Mouse (Mus musculus) adrenal gland, adult (tissue): ENCODE results near the gene Sult3a1.
"Not testable (repeated sequence)": the region's sequence is repeated elsewhere in the genome, so short reads cannot be mapped to it uniquely, and the experiment has no call there.

Experiments
- DNase-seq, 2 experiments: peaks; one replicate each; pipeline ENCODE4 v3.0.0; 2022 to 2023; ENCODE audit warnings: low spot score in 1 of 2; ENCODE audit not compliant: inconsistent age in 2 of 2

Gene Sult3a1

DNA sequence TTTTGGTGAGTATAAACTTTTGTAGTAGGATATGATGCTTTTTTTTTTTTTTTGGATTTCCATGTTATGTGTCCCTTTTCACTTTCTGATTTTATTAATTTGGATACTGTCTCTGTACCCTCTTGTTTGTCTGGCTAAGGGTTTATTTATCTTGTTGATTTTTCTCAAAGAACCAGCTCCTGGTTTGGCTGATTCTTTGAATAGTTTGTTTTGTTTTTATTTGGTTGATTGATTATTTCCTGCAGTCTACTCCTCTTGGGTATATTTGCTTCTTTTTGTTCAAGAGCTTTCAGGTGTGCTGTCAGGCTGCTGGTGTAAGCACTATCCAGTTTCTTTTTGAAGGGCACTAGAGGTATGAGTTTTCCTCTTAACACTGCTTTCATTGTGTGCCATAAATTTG lies at the start of gene Sult3a1:
Gene Sult3a1 (plus strand): TSS at position 301 of the 400 bp plus-strand sequence.
- no peak for DNase-seq

DNA sequence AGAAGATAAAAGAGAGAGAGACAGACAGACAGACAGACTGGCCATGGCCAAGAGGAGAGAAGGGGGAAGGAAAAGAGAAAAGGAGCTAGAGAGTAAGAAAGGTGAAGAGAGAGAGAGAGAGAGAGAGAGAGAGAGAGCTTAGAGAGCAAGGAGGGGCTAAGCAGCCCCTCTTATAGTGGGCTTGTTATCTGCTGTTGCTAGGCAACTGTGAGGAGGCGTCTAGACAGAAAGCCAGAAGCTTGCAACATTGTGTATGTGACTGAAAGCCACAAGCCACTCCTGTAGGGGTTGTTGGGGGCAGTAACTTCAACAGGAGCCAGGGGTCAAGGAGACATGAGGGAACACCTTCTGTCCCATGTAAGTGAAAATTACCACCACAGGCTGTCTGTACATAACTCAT lies 45.7 kb upstream of the Sult3a1 start:
- DNase-seq: no peak

DNA sequence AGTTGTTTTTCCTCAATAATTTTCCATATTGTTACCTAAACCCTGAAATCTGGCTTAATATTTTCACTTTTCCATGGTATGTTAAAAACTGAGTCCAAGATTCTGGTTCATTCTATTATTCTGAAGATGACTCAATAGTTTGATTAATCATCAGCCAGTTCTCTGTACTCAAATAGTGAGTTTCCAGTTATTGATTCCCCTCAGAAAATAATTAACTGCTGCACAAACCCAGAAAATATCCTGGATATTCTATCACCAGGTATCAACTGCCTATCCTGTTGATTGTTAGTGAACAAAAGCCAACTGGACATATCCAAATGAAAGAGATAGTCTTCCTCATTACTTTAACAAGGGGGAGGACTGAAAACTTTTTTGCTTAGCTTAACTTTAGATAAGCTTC lies 43.3 kb upstream of the Sult3a1 start:
- no peak for DNase-seq

DNA sequence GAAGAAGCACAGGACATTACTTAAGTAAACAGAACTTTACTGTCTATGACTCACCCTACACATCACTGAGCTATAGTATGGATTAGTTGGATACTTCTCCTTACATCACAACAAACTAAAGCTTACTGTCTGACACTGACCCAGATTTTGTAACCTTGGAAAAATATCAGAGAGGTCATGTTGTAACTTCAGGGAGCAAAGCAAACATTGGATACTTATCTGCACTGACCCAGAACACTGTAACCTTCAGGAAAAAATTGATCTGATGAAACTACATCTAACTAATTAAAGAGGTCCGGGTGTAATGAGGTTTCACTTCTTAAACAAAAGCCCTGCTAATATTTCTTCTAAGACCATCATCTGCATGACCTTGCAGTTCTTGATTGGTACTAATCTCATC lies 40.6 kb upstream of the Sult3a1 start:
- DNase-seq: peak in 1 of 2 experiments; percentile 75

DNA sequence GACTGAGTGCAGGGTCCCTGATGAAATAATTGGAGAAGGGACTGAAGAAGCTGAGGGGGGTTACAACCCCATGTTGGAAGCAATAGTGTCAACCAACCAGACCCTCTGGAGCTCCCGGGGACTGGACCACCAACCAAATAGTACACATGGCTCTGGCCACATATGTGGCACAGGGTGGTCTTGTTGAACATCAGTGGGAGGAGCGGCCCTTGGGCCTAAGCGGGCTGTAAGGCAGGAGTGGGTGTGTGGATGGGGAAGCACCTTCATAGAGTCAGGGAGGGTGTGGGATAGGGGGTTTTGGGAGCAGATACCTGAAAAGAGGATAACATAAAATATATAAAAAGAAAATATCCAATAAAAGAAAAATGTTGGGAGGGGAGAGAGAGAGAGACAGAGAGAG lies 36.6 kb upstream of the Sult3a1 start:
- no peak for DNase-seq

DNA sequence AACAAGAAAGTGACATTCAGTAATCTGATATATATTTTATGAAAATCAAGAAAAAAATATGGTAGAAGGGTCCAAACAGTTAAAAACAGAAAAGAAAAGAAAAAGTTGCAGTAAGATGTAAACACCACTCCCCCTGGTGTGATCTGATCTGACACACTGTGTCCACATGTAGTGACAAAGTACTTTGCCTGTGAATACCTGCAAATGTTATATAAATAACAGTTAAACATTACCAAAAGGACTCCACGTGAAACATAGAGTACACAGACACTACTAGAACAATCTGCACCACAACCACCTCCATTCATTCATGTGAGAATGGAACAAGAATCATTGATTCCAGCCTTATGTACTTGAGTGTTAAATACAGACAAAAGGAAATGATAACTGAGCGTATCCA lies 8.5 kb downstream of the Sult3a1 start:
- DNase-seq: no peak

DNA sequence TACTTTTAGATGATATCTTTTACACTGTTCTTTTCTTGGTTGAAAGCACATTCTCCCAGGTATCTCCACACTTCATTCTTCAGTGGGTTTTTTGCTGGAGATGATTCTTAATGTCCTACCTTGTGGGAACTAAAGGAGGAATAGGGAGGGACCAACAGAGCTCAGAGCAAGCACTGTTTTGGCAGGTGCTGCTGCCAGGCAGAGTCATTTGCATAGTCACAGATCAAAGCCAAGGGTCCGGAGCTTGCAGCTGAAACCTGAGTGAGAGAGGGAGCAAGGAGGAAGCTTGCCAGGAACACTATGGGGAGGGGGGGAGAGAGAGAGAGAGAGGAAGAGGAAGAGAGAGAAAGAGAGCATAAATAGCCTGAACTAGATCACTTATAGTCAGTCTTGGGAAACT lies 12.9 kb downstream of the Sult3a1 start:
- no peak for DNase-seq

DNA sequence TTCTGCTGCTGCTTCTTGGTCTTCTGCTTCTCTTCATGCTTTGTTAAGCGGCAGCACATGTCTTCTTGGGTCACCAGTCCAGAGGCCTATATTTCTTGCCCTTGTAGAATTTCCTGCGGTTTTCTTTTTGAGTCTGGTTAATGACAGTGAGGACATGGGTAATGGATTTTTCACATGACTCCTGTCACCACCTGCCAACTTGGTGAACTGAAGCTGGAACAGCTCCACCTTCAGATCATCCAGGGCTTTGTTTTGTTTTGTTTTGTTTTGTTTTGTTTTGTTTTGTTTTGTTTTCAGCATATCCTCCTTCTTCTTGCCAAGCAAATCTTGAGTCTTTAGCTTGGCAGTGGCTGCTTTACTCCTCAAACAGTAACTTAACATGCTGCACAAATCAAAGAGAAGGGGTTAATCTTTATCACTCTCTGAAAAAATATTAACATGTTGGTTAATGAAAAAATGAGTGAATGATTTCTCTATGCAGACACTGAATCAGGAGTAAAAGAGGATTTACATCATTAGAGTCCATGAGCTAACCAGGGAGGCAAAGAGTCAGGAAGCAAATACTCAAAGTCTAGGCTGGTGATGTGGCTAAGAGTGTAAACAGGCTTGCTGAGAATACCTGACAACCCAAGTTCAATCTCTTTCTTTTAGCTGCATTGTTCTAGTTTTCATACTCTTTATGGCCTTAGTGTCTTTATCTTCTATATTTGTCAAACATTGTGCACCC lies 15.3 kb downstream of the Sult3a1 start:
- no peak for DNase-seq

DNA sequence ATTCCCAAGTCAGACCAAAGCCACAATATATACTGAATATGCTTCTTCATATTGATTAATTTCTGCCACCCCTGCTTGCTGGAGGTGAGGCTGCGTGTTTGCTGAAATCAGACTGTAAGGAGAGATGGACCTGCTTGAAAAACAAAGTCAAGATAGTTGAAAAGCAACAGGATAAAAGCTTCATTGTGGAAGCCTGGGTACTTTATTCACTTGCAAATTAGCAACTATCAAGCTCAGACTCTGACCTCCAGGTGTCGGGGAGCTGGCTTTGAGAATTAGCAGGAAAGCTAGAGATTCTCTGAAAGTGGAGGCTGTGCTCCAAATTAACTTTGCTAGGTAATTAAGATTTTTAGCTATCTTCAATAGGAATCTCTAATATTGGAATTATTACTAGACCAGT lies 24.9 kb downstream of the Sult3a1 start:
- DNase-seq: not testable (repeated sequence)

DNA sequence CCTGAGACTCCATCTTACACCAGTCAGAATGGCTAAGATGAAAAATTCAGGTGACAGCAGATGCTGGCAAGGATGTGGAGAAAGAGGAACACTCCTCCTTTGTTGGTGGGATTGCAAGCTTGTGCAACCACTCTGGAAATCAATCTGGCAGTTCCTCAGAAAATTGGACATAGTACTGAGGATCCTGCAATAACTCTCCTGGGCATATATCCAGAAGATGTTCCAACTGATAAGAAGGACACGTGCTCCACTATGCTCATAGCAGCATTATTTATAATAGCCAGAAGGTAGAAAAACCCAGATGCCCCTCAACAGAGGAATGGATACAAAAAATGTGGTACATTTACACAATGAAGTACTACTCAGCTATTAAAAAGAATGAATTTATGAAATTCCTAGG lies 44.0 kb downstream of the Sult3a1 start:
- not testable (repeated sequence) for DNase-seq

DNA sequence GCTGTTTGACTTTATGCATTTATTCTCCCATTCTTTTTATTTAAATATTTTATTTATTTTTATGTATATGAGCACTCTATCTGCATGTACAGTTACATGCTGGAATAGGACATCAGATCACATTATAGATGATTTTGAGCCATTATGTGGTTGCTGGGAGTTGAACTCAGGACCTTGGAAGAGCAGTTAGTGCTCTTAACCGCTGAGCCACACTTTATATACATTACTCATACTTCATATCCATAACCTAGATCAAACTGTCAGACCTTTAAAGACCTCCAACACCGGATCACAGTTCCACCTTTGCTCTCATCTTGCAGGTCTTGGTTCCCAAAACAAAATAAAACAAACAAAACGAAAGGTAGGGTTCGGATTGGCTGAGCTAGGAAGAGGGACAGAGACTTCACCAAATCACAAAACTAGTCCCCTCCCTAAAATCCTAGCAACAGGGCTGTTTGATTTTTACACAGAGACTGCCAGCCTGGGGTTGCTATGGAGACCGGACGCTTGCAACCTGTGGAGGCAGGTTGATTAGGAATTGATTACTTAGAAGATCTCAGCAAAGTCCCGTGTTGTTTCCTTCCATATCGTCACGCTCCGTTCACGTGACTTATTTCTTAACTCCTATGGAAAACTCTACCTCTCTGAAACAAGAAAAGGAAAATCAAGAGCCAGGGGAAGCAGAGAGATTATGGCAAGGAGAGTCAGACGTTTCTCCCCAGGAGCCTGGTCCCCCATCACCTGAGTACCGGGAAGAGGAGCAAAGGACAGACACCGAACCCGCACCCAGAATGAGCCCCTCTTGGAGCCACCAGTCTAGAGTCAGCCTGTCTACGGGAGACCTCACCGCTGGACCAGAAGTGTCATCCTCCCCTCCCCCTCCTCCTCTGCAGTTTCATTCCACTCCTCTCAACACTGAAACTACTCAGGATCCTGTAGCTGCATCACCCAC lies 47.3 kb downstream of the Sult3a1 start, which contains the start of gene Rsph4a:
Gene Rsph4a (plus strand): TSS at position 582 of the 952 bp plus-strand sequence.
- peak; percentile 54 to 85 for DNase-seq

DNA sequence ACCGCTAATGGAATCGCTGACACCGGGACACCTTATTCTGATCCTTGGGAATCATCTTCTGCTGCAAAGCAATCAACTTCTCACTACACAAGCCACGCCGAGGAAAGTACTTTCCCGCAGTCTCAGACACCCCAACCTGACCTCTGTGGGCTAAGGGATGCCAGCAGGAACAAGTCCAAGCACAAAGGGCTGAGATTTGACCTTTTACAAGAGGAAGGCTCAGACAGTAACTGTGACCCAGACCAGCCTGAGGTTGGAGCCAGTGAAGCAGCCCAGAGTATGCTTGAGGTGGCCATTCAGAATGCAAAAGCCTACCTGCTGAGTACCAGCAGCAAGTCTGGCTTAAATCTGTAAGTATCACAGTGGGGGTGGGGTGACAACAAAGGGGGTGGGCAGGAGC lies 48.0 kb downstream of the Sult3a1 start:
- DNase-seq: peak in 1 of 2 experiments; percentile 14
